Comparison of ENCODE assay signal across 9 mouse cellular contexts in the genomic region with DNA sequence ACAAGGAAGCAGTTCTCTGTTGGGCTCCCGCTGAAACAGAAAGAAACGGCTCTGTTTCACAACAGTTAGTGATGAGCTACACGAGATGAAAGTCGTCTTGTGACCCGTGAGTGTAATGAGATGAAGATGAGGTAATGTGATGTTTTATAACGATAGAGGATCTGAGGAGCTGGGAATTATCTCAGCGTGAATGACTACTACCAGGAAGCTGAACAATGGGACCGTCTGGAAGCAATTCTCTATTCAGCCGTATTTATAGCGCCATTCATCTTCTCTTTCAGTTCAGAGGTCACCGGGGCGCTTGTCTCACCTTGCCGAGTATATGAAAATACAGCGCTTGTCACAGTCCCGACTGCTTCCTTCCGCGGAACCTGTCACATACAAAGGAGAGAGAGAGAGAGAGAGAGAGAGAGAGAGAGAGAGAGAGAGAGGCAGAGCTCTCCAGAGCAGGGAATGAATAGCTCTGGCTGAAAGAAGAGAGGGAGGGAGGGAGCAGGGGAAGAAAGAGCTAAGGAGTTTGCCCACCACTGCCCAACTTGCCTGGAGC. TPM values are rescaled to one million over a fixed set of nuclear protein-coding genes. Genes with fewer than 3 reads are reported as not detected.
DNase-seq lines count a peak whose midpoint lies in the region; ATAC-seq and TF ChIP-seq lines count a peak whose summit lies in the region.
"Had no signal": no experiment of that assay in that cellular context is flagged by ENCODE, and none has a peak within 500 bp of the region (broad histone marks: within the 10 kb centered on the region; RNA-seq: fewer than 3 reads in every experiment).

No protein-coding gene starts in this region.

- H3K4me3 ChIP-seq in forebrain, postnatal 0 days (ENCODE audit: low read depth, low read length) = peak overlapping the region; percentile 17; the same call in 1 of the 2 replicates
- H3K4me3 ChIP-seq in midbrain, embryonic 11.5 days (ENCODE audit: low read depth, low read length) = 0 out of 2 replicates have a peak overlapping the region, but pooled peaks have one; percentile 9
- H3K4me3 ChIP-seq in liver, embryonic 12.5 days = no peak overlapping the region

- no peaks in the 10 kb centered on the region; the same call in 1 of the 2 replicates for H3K4me1 ChIP-seq in forebrain, postnatal 0 days (ENCODE audit: insufficient read depth)
- H3K4me1 ChIP-seq in midbrain, embryonic 11.5 days (ENCODE audit: control insufficient read depth, insufficient read depth, low read length) = peaks cover 8% of the 10 kb centered on the region
- H3K4me1 ChIP-seq in liver, embryonic 12.5 days = peaks cover 6% of the 10 kb centered on the region; the same call in 1 of the 2 replicates

- no peaks in the 10 kb centered on the region for H3K9me3 ChIP-seq in forebrain, postnatal 0 days (ENCODE audit: low read length)
- no peaks in the 10 kb centered on the region for H3K9me3 ChIP-seq in midbrain, embryonic 11.5 days (ENCODE audit: control insufficient read depth, low read length)
- H3K9me3 ChIP-seq in liver, embryonic 12.5 days (replicated peaks) = no peaks in the 10 kb centered on the region

- peak; percentile 92 for ATAC-seq in forebrain, postnatal 0 days
- ATAC-seq in midbrain, embryonic 11.5 days (ENCODE audit: low FRiP score) = peak; percentile 30; the same call in 1 of the 2 replicates
- ATAC-seq in liver, embryonic 12.5 days = no peak

- peak overlapping the region; percentile 39 for H3K4me2 ChIP-seq in forebrain, postnatal 0 days (ENCODE audit: low read depth)
- peak overlapping the region; percentile 33 for H3K4me2 ChIP-seq in midbrain, embryonic 11.5 days
- H3K4me2 ChIP-seq in liver, embryonic 12.5 days = no peak overlapping the region

- H3K36me3 ChIP-seq in forebrain, postnatal 0 days (ENCODE audit: insufficient read depth) = no peaks in the 10 kb centered on the region
- no peaks in the 10 kb centered on the region for H3K36me3 ChIP-seq in midbrain, embryonic 11.5 days (ENCODE audit: control insufficient read depth, insufficient read depth, low read length)
- no peaks in the 10 kb centered on the region for H3K36me3 ChIP-seq in liver, embryonic 12.5 days

- H3K9ac ChIP-seq in forebrain, postnatal 0 days = peak overlapping the region; percentile 33; the same call in 1 of the 2 replicates
- H3K9ac ChIP-seq in midbrain, embryonic 11.5 days (ENCODE audit: low read length) = no peak overlapping the region
- H3K9ac ChIP-seq in liver, embryonic 12.5 days = no peak overlapping the region

- H3K27me3 ChIP-seq in forebrain, postnatal 0 days (ENCODE audit: insufficient read depth, low read length) = no peaks in the 10 kb centered on the region
- H3K27me3 ChIP-seq in midbrain, embryonic 11.5 days (ENCODE audit: control insufficient read depth, insufficient read depth, low read length) = no peaks in the 10 kb centered on the region
- peaks cover 34% of the 10 kb centered on the region for H3K27me3 ChIP-seq in liver, embryonic 12.5 days (replicated peaks)

- 1% methylated on average over 17 of the region's 17 CpGs for WGBS in forebrain, postnatal 0 days
- WGBS in midbrain, embryonic 11.5 days = 8% methylated on average over 17 of the region's 17 CpGs
- WGBS in liver, embryonic 12.5 days (ENCODE audit: insufficient replicate concordance) = 43% methylated on average over 17 of the region's 17 CpGs

- DNase-seq in CD4-positive helper T cell, adult 2 months (ENCODE audit: low read depth, low spot score) = peak; percentile 13
- DNase-seq in R1 (ENCODE audit: low read depth, low spot score) = peak; percentile 50
- peak; percentile 75 for DNase-seq in forebrain, postnatal 0 days
- DNase-seq in midbrain, embryonic 11.5 days (ENCODE audit: low spot score, missing footprints) = peak; percentile 92
- DNase-seq in right cerebral cortex, postnatal 10 days (ENCODE audit: low spot score in 2 of 2) = no peak
- no peak for DNase-seq in adrenal gland, adult 8-10 months
- DNase-seq: adrenal gland, postnatal 25 days; kidney, adult 11 months had no signal

- TF ChIP-seq CTCF in forebrain, postnatal 0 days (IDR thresholded peaks at IDR 0.05; ENCODE audit: low read depth) = peak; percentile 20; the same call in 1 of the 2 replicates

- peak overlapping the region; percentile 76 for H3K27ac ChIP-seq in forebrain, postnatal 0 days (ENCODE audit: low read depth, low read length)
- no peak overlapping the region for H3K27ac ChIP-seq in midbrain, embryonic 11.5 days (ENCODE audit: low read depth, low read length)
- H3K27ac ChIP-seq in liver, embryonic 12.5 days = no peak overlapping the region

RNA-seq across cellular contexts. Expression of a gene that starts 8.5 kb away (rescaled TPM):
- total RNA-seq in forebrain, postnatal 0 days (2014; rRNA removed) = 81.8 and 96.3 TPM in 2 replicates
- polyA plus RNA-seq in forebrain, postnatal 0 days (2015; fragmentation: Nextera tagmentation; extraction: Ambion mirVana) = 49.2 and 64.4 TPM in 2 replicates
- polyA plus RNA-seq in midbrain, embryonic 11.5 days (2014; fragmentation: Nextera tagmentation; extraction: Ambion mirVana) = 76.9 and 85.6 TPM in 2 replicates
- polyA plus RNA-seq in liver, embryonic 12.5 days (2016; fragmentation: Nextera tagmentation; extraction: Ambion mirVana) = 33.2 and 34.4 TPM in 2 replicates
- total RNA-seq in adrenal gland, adult 8-10 months (2022) = 10 to 100 TPM; 28.0 to 45.1 (median 34.0) TPM

RNA-seq across cellular contexts. Expression of a gene that starts 12.3 kb away (rescaled TPM):
- total RNA-seq in forebrain, postnatal 0 days (2014; rRNA removed) = 5.0 TPM in 2 replicates
- polyA plus RNA-seq in forebrain, postnatal 0 days (2015; fragmentation: Nextera tagmentation; extraction: Ambion mirVana) = 4.7 and 7.0 TPM in 2 replicates
- 5.6 and 7.3 TPM in 2 replicates for polyA plus RNA-seq in midbrain, embryonic 11.5 days (2014; fragmentation: Nextera tagmentation; extraction: Ambion mirVana)
- polyA plus RNA-seq in liver, embryonic 12.5 days (2016; fragmentation: Nextera tagmentation; extraction: Ambion mirVana) = 3.2 and 3.9 TPM in 2 replicates
- total RNA-seq in adrenal gland, adult 8-10 months (2022) = 1 to 10 TPM; 2.3 to 4.9 (median 3.3) TPM

RNA-seq across cellular contexts. Expression of a gene that starts 47.4 kb away (rescaled TPM):
- total RNA-seq in forebrain, postnatal 0 days (2014; rRNA removed) = not detected in 2 replicates
- polyA plus RNA-seq in forebrain, postnatal 0 days (2015; fragmentation: Nextera tagmentation; extraction: Ambion mirVana) = not detected in 2 replicates
- not detected in 2 replicates for polyA plus RNA-seq in midbrain, embryonic 11.5 days (2014; fragmentation: Nextera tagmentation; extraction: Ambion mirVana)
- not detected in 2 replicates for polyA plus RNA-seq in liver, embryonic 12.5 days (2016; fragmentation: Nextera tagmentation; extraction: Ambion mirVana)
- not detected for total RNA-seq in adrenal gland, adult 8-10 months (2022)
- total RNA-seq: adrenal gland, postnatal 25 days had no signal

Comparison
In these comparisons a context has a peak if more than half of its experiments do, and no peak if none do; other contexts are left out.
1. DNase-seq: peak in CD4-positive helper T cell, adult 2 months (single experiment), R1 (single experiment), forebrain, postnatal 0 days (single experiment) and midbrain, embryonic 11.5 days (single experiment); none in right cerebral cortex, postnatal 10 days (0 of 2) and adrenal gland, adult 8-10 months (single experiment).